Mouse (Mus musculus): Measurements from ENCODE around the gene Ceacam2. TPM values are rescaled to one million over a fixed set of nuclear protein-coding genes. Genes with fewer than 3 reads are reported as not detected.

Ceacam2 gene
- 31.1 and 36.1 TPM in 2 replicates for total RNA-seq (2023)

DNA sequence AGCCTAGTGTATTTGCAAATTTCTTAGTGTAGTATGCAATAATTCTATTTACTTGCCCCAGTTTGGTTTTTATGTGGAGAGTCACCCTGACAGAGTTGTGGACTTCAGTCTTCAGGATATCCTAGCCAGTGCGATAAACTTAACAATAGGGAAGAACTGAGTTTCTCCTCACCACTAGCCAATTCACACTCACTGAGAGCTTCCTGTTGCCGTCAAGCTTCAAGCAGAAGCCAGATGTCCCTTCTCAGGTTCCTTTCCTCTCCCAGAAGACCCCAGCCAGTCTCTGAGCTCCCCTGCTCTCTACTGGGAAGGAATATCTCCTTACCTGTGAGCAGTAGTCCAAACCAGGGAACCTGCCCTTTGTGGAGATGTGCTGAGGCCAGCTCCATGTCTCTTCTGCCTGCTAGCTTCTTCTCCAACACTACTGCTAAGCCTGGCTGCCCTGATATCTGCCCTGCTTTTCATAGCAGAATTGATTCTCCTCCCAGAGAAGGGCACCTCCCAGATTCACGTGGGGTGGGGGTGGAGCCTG, at the start of gene Ceacam2:
Ceacam2 (minus strand) TSS at position 482 of the 532 bp plus-strand sequence.

DNA sequence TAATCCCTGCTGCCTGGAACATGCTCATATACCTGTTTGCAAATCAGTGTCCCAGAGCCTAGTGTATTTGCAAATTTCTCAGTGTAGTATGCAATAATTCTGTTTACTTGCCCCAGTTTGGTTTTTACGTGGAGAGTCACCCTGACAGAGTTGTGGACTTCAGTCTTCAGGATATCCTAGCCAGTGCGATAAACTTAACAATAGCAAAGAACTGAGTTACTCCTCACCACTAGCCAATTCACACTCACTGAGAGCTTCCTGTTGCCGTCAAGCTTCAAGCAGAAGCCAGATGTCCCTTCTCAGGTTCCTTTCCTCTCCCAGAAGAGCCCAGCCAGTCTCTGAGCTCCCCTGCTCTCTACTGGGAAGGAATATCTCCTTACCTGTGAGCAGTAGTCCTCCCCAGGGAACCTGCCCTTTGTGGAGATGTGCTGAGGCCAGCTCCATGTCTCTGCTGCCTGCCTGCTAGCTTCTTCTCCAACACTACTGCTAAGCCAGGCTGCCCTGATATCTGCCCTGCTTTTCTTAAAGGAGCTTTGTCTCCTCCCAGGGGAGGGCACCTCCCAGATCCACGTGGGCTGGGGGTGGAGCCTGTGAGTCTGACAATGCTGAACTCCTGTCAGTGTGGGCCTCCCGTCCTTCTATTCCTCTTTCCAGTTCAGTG, 62.4 kb downstream of the Ceacam2 start, which contains the start of gene Ceacam1:
Ceacam1 (minus strand) TSS at position 513 of the 661 bp plus-strand sequence.

Other genes starting within 250 kb of the Ceacam2 start
- gene Pafah1b3, start 241.9 kb downstream of the Ceacam2 start, total RNA-seq (2023): 4.6 and 9.4 TPM in 2 replicates
- gene Prr19, start 238.4 kb downstream of the Ceacam2 start, total RNA-seq (2023): not detected in 2 replicates
- not detected in 2 replicates for gene Tmem145, start 233.8 kb downstream of the Ceacam2 start, total RNA-seq (2023)
- gene Megf8, start 222.7 kb downstream of the Ceacam2 start, total RNA-seq (2023): 1.9 and 3.2 TPM in 2 replicates
- not detected in 2 replicates for gene Cnfn, start 170.1 kb downstream of the Ceacam2 start, total RNA-seq (2023)
- 49.2 and 51.6 TPM in 2 replicates for gene Lipe, start 141.1 kb downstream of the Ceacam2 start, total RNA-seq (2023)
- not detected in 2 replicates for gene Cxcl17, start 127.0 kb downstream of the Ceacam2 start, total RNA-seq (2023)
- 225 and 283 TPM in 2 replicates for gene Ceacam1, start 62.3 kb downstream of the Ceacam2 start, total RNA-seq (2023)
- gene Erich4, start 76.0 kb upstream of the Ceacam2 start, total RNA-seq (2023): not detected in 2 replicates
- 22.0 and 31.8 TPM in 2 replicates for gene Dmac2, start 79.6 kb upstream of the Ceacam2 start, total RNA-seq (2023)
- gene B3gnt8, start 86.8 kb upstream of the Ceacam2 start, total RNA-seq (2023): 14.4 and 15.7 TPM in 2 replicates
- gene Bckdha, start 119.1 kb upstream of the Ceacam2 start, total RNA-seq (2023): 32.4 and 39.2 TPM in 2 replicates
- 22.3 and 26.5 TPM in 2 replicates for gene Exosc5, start 119.3 kb upstream of the Ceacam2 start, total RNA-seq (2023)
- 1.3 TPM in 1 of 2 replicates, not detected in the other for gene Tmem91, start 135.3 kb upstream of the Ceacam2 start, total RNA-seq (2023)
- gene B9d2, start 140.9 kb upstream of the Ceacam2 start, total RNA-seq (2023): 25.7 and 26.9 TPM in 2 replicates
- 140 and 147 TPM in 2 replicates for gene Tgfb1, start 147.1 kb upstream of the Ceacam2 start, total RNA-seq (2023)
- gene Ccdc97, start 179.2 kb upstream of the Ceacam2 start, total RNA-seq (2023): 72.3 and 86.5 TPM in 2 replicates
- gene Hnrnpul1, start 214.9 kb upstream of the Ceacam2 start, total RNA-seq (2023): 210 and 238 TPM in 2 replicates
- gene Axl, start 248.8 kb upstream of the Ceacam2 start, total RNA-seq (2023): 1.1 and 2.0 TPM in 2 replicates

All from neutrophil, adult 65 days (primary cell).